Mouse (Mus musculus) kidney, embryonic 14.5 days (tissue): ENCODE results near the gene Slc36a2. TPM values are rescaled to one million over a fixed set of nuclear protein-coding genes. Genes with fewer than 3 reads are reported as not detected.
"Not testable (repeated sequence)": the region's sequence is repeated elsewhere in the genome, so short reads cannot be mapped to it uniquely, and the experiment has no call there.

Experiments
- ATAC-seq: fragments of 200-750 bp; cut with Nextera tagmentation; 2 replicates; pipeline ENCODE4 v1.8.0; 2017; ENCODE audit warnings: moderate number of reproducible peaks, mild to moderate bottlenecking, moderate TSS enrichment, moderate library complexity; ENCODE audit not compliant: low FRiP score, low TSS enrichment
- H3K27ac ChIP-seq: fragments of 300-500 bp; sonication (generic); 2 replicates; pipeline ENCODE4 v1.5.1; 2014; ENCODE audit warnings: low read depth, mild to moderate bottlenecking, low read length, moderate library complexity, mixed read lengths
- H3K27me3 ChIP-seq: fragments of 300-500 bp; sonication (generic); 2 replicates; pipeline ENCODE4 v1.6.1; 2014; ENCODE audit warnings: mild to moderate bottlenecking, low read length; ENCODE audit not compliant: control insufficient read depth, insufficient read depth
- H3K36me3 ChIP-seq: fragments of 300-500 bp; sonication (generic); 2 replicates; pipeline ENCODE4 v1.6.1; 2014; ENCODE audit warnings: low read length, mixed read lengths; ENCODE audit not compliant: control insufficient read depth, insufficient read depth
- H3K4me1 ChIP-seq: fragments of 300-500 bp; sonication (generic); 2 replicates; pipeline ENCODE4 v1.6.1; 2014; ENCODE audit warnings: low read length, mixed read lengths; ENCODE audit not compliant: control insufficient read depth, insufficient read depth
- H3K4me2 ChIP-seq: fragments of 300-500 bp; sonication (generic); replicated peaks from 2 replicates; pipeline ENCODE4 v1.6.1; 2014; ENCODE audit warnings: low read depth, mild to moderate bottlenecking, low read length
- H3K4me3 ChIP-seq: fragments of 300-500 bp; sonication (generic); 2 replicates; pipeline ENCODE4 v1.5.1; 2014; ENCODE audit warnings: mild to moderate bottlenecking, low read length
- H3K9ac ChIP-seq: fragments of 300-500 bp; sonication (generic); 2 replicates; pipeline ENCODE4 v1.6.1; 2014; ENCODE audit warnings: low read depth, mild to moderate bottlenecking, low read length, moderate library complexity
- H3K9me3 ChIP-seq: fragments of 300-500 bp; sonication (generic); 2 replicates; pipeline ENCODE4 v1.6.1; 2016; ENCODE audit warnings: low read length; ENCODE audit not compliant: control insufficient read depth
- WGBS: fragments of 180-500 bp; shearing (Covaris S2); extraction: QIAGEN DNeasy Blood & Tissue Kit; methylation state at CpG from one replicate; pipeline ENCODE4 v1.1.7; 2014; 5-methylcytosine and 5-hydroxymethylcytosine counted together
- polyA plus RNA-seq: library from polyadenylated mRNA; unstranded; fragments of >200 nt; fragmentation: Nextera tagmentation; extraction: Ambion mirVana; gene quantifications from 2 replicates; pipeline ENCODE4 v1.2.1, GENCODE M21; 2014

Gene Slc36a2
- polyA plus RNA-seq, 1 experiment from 2014 or later: 0.80 TPM

- no peak overlapping the region for H3K4me3 ChIP-seq
- H3K27ac ChIP-seq: no peak overlapping the region
These were observed 64.6 kb downstream of the Slc36a2 start for GRCm38 (mm10) chr11:55120279-55120678.

GRCm38 (mm10) chr11:55117031-55117430 lies 67.8 kb downstream of the Slc36a2 start:
- Histone ChIP-seq H3K9ac (no peak overlapping the region), H3K4me3 (no peak overlapping the region), H3K4me2 (no peak overlapping the region), H3K27ac (no peak overlapping the region), H3K4me1 (no peaks in the 10 kb centered on the region), H3K27me3 (no peaks in the 10 kb centered on the region), H3K36me3 (no peaks in the 10 kb centered on the region), H3K9me3 (no peaks in the 10 kb centered on the region; the same call in 1 of the 2 replicates)
- ATAC-seq: no peak
- WGBS: 93% methylated on average over 2 of the region's 2 CpGs

More at GRCm38 (mm10) chr11:55120279-55120678, 64.6 kb downstream of the Slc36a2 start:
- H3K4me1 ChIP-seq: no peaks in the 10 kb centered on the region
- no peaks in the 10 kb centered on the region for H3K36me3 ChIP-seq
- no peaks in the 10 kb centered on the region; the same call in 1 of the 2 replicates for H3K9me3 ChIP-seq
- H3K27me3 ChIP-seq: no peaks in the 10 kb centered on the region
- H3K9ac ChIP-seq: no peak overlapping the region
- ATAC-seq: no peak
- no peak overlapping the region for H3K4me2 ChIP-seq

GRCm38 (mm10) chr11:55116004-55116403 lies 68.9 kb downstream of the Slc36a2 start:
- Histone ChIP-seq H3K27ac (no peak overlapping the region), H3K9me3 (no peaks in the 10 kb centered on the region; the same call in 1 of the 2 replicates), H3K9ac (no peak overlapping the region), H3K4me2 (no peak overlapping the region), H3K27me3 (no peaks in the 10 kb centered on the region), H3K36me3 (no peaks in the 10 kb centered on the region), H3K4me3 (no peak overlapping the region), H3K4me1 (peaks cover 2% of the 10 kb centered on the region; the same call in 1 of the 2 replicates)
- no peak for ATAC-seq
- WGBS: 94% methylated on average over 3 of the region's 3 CpGs

DNA sequence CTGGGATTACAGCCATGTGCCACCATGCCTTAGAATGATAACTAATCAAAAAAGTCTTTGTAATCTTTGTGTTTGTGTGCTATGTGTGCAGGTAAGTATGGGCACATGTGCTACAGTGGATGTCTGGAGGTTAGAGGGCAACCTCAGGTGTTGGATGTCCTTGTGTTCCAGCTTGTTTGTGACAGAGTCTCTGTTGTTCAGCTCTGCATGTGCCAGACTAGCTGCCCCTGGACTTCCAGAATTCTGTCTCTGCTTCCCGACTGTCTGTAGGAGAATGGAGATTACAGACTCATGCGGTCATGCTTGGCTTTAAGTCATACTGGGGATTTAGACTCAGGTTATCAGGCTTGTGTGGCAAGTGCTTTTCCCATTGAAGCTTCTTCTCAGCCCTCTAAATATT lies 70.6 kb downstream of the Slc36a2 start:
- H3K27me3 ChIP-seq: no peaks in the 10 kb centered on the region
- peaks cover 11% of the 10 kb centered on the region; the same call in 1 of the 2 replicates for H3K4me1 ChIP-seq
- H3K27ac ChIP-seq: no peak overlapping the region
- no peak overlapping the region for H3K4me2 ChIP-seq
- no peaks in the 10 kb centered on the region for H3K9me3 ChIP-seq
- 81% methylated on average over 2 of the region's 2 CpGs for WGBS
- no peak overlapping the region for H3K9ac ChIP-seq
- H3K4me3 ChIP-seq: no peak overlapping the region
- H3K36me3 ChIP-seq: no peaks in the 10 kb centered on the region; the same call in 1 of the 2 replicates
- ATAC-seq: no peak

DNA sequence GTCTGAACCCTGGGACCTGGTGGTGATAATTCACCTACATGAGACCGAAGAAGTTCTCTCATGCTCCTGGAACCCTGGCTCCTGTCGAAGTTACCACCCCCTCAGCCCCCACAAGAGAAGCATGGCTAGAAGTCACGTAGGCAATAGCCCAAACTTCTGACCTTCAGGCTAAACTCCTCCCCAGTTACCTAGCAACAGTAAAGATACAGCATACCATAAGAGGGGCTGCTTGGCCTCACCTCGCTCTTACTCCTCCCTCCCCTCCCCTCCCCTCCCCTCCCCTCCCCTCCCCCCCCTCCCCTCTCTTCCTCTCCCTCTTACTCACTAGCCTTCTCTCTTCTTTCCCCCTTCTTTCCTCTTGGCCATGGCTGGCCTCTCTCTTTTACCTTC lies 71.0 kb downstream of the Slc36a2 start:
- not testable (repeated sequence) for H3K9me3 ChIP-seq, H3K27ac ChIP-seq, H3K27me3 ChIP-seq, ATAC-seq, H3K36me3 ChIP-seq, H3K9ac ChIP-seq, H3K4me3 ChIP-seq, H3K4me2 ChIP-seq
- peaks cover 11% of the 10 kb centered on the region; the same call in 1 of the 2 replicates for H3K4me1 ChIP-seq
- WGBS: 23% methylated on average over 4 of the region's 4 CpGs

- Histone ChIP-seq H3K36me3 (no peaks in the 10 kb centered on the region; the same call in 1 of the 2 replicates), H3K4me3 (no peak overlapping the region), H3K27ac (no peak overlapping the region), H3K4me1 (peaks cover 11% of the 10 kb centered on the region; the same call in 1 of the 2 replicates), H3K9me3 (no peaks in the 10 kb centered on the region), H3K27me3 (no peaks in the 10 kb centered on the region), H3K9ac (no peak overlapping the region), H3K4me2 (no peak overlapping the region)
- WGBS: 66% methylated on average over 7 of the region's 7 CpGs
- no peak for ATAC-seq
These were observed 71.5 kb downstream of the Slc36a2 start for GRCm38 (mm10) chr11:55113209-55113860.

DNA sequence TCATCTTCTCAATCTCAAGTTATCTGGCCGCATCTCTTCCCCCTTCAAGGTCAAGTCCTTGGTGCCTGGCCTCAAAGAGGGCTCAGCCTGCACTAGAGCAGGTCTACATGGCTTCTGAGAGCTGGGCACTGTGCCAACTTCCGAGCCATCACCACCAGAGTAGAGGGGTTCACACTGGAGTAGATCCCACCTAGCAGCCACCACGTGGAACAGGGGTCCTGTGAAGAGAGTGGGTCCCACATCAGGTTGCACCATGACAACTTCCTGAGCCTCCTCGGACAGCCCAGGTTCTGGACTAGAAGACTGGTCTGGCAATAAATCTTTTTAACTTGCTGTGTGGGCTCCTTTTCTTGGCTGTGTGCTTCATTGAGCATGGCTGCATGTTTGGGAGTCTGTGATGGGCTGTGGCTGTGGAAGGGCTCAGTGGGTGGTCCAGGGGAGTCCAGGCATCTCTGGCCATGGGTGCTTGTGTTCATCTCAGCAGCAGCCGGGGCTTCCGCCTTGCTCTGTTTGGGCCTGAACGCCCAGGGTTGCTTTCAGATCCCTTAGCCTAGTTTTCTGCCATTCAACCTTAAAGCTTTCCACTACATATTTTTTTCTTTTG lies 74.2 kb downstream of the Slc36a2 start:
- H3K4me3 ChIP-seq: no peak overlapping the region
- H3K4me1 ChIP-seq: peaks cover 11% of the 10 kb centered on the region; the same call in 1 of the 2 replicates
- H3K36me3 ChIP-seq: no peaks in the 10 kb centered on the region; the same call in 1 of the 2 replicates
- H3K27ac ChIP-seq: peak overlapping the region; percentile 51; the same call in 1 of the 2 replicates
- H3K9me3 ChIP-seq: no peaks in the 10 kb centered on the region
- 26% methylated on average over 7 of the region's 7 CpGs for WGBS
- no peak overlapping the region for H3K9ac ChIP-seq
- peak; percentile 92 for ATAC-seq
- no peak overlapping the region for H3K4me2 ChIP-seq
- no peaks in the 10 kb centered on the region for H3K27me3 ChIP-seq

DNA sequence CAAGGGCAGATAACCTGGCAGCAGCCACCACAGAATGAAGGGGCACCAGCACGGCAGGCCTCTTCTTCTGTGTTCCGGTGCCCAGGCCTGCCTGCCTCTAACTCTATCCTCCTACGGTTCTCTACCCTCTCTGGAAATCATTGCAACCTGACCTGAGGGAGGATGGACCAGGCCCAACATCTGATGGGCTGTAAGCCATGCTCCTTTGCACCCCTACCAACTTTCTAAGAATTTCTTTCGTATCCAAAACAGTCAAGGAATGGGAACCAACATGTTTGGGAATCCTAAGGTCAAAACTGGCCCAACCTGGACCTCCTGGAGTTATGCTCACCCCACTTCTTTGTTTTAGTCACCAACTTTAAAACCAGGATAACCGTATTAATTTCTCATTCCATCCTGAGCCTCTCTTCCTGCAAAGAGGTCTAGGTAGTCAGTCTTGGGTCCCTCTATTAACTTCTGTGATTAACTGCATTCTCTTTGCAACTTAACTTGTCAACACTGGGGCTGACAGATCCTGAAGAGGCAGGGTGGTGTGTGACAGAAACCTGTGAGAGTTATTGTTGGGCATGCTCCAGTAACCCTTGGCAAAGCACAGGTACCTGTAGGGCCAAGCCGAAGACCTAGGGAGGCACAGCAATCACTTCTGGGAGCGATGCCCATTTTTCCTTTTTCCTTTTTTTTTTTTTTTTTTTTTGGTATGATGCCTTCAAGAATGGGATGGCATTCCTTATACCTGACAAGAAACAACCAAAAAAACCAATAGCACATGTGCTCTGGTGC lies 75.2 kb downstream of the Slc36a2 start:
- no peak overlapping the region for H3K4me3 ChIP-seq
- no peak for ATAC-seq
- no peak overlapping the region for H3K9ac ChIP-seq
- H3K27ac ChIP-seq: no peak overlapping the region
- WGBS: 88% methylated on average over 7 of the region's 7 CpGs
- H3K9me3 ChIP-seq: no peaks in the 10 kb centered on the region
- H3K36me3 ChIP-seq: no peaks in the 10 kb centered on the region; the same call in 1 of the 2 replicates
- H3K27me3 ChIP-seq: no peaks in the 10 kb centered on the region
- no peak overlapping the region for H3K4me2 ChIP-seq
- peaks cover 11% of the 10 kb centered on the region; the same call in 1 of the 2 replicates for H3K4me1 ChIP-seq
